Comparison of ENCODE assay signal across 33 mouse cellular contexts in the genomic region with DNA sequence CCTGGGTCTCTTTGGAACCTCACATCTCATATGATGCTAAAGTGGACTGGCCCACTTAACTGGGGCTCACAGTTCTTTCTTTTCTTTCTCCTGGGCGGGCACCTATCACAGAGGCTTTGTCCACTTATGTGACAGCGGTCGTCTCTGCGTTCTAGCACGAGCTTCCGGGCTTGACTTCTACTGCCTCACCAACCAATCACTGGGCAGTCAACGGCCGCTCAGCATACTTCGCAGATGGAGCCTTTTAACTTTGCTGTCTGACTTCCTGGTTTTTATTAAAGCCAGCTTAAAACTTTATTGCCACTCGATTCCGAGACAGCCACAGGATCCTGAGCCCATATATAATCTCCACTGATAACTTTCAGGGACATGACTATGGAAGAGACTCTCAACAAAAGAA. TPM values are rescaled to one million over a fixed set of nuclear protein-coding genes. Genes with fewer than 3 reads are reported as not detected.
A peak's percentile ranks its signal among the peaks of the same experiment; 100 is the strongest.
DNase-seq lines count a peak whose midpoint lies in the region; ATAC-seq and TF ChIP-seq lines count a peak whose summit lies in the region.
"Had no signal": no experiment of that assay in that cellular context is flagged by ENCODE, and none has a peak within 500 bp of the region (broad histone marks: within the 10 kb centered on the region; RNA-seq: fewer than 3 reads in every experiment).

No protein-coding gene starts in this region.

- DNase-seq in testis, postnatal 14 days (ENCODE audit: low spot score), result no peak
- DNase-seq in heart, postnatal 36 days, result no peak
- DNase-seq: adrenal gland, postnatal 10 days; adrenal gland, postnatal 36 days; B cell, adult 2 months; cerebellum, adult 18-20 months; cerebellum, adult 9-10 months; cerebellum, postnatal 14 days; gastrocnemius, postnatal 14 days; heart, adult 11 months had no signal

- no peak for TF ChIP-seq POLR2A in testis, adult 2 months (IDR thresholded peaks at IDR 0.05; ENCODE audit: control insufficient read depth, low read depth, low read length)

- H3K9me3 ChIP-seq in limb, embryonic 12.5 days, result no peaks in the 10 kb centered on the region
- H3K9me3 ChIP-seq in limb, embryonic 15.5 days, result no peaks in the 10 kb centered on the region
- H3K9me3 ChIP-seq: embryonic facial prominence, embryonic 10.5 days; embryonic facial prominence, embryonic 13.5 days; forebrain, embryonic 12.5 days; forebrain, embryonic 15.5 days; hindbrain, embryonic 10.5 days; hindbrain, embryonic 13.5 days had no signal

- no peak for TF ChIP-seq CTCF in testis, adult 2 months (IDR thresholded peaks at IDR 0.05; ENCODE audit: control insufficient read depth, insufficient read depth, insufficient replicate concordance, low read depth, low read length)

- 0 out of 2 replicates have a peak, but pooled peaks have one; percentile 37 for ATAC-seq in limb, embryonic 12.5 days (ENCODE audit: insufficient number of reproducible peaks, insufficient read depth, low FRiP score, low TSS enrichment, low read depth)
- no peak for ATAC-seq in limb, embryonic 15.5 days (ENCODE audit: insufficient number of reproducible peaks, low FRiP score, low TSS enrichment, low read depth)
- no peak for ATAC-seq in megakaryocyte progenitor cell, adult 5-6 weeks (replicated peaks; ENCODE audit: poor library complexity)
- ATAC-seq: forebrain, embryonic 15.5 days; hindbrain, embryonic 16.5 days; Patski had no signal

- H3K4me2 ChIP-seq in limb, embryonic 12.5 days, result peak overlapping the region; percentile 43
- H3K4me2 ChIP-seq in limb, embryonic 15.5 days, result 0 out of 2 replicates have a peak overlapping the region, but pooled peaks have one; percentile 24
- H3K4me2 ChIP-seq: embryonic facial prominence, embryonic 13.5 days; forebrain, embryonic 12.5 days; forebrain, embryonic 15.5 days; heart, embryonic 11.5 days; hindbrain, embryonic 13.5 days had no signal

- no peaks in the 10 kb centered on the region for H3K27me3 ChIP-seq in testis, adult 2 months (ENCODE audit: control insufficient read depth, insufficient read depth, low read length)
- H3K27me3 ChIP-seq in limb, embryonic 12.5 days, result no peaks in the 10 kb centered on the region
- H3K27me3 ChIP-seq in limb, embryonic 15.5 days, result no peaks in the 10 kb centered on the region
- H3K27me3 ChIP-seq: CH12.LX; embryonic facial prominence, embryonic 13.5 days; forebrain, embryonic 12.5 days; forebrain, embryonic 15.5 days; hindbrain, embryonic 13.5 days; Patski had no signal

- WGBS in limb, embryonic 12.5 days, result 19% methylated on average over 11 of the region's 11 CpGs
- WGBS in limb, embryonic 15.5 days, result 38% methylated on average over 11 of the region's 11 CpGs

- H3K36me3 ChIP-seq in testis, adult 2 months (ENCODE audit: control insufficient read depth, insufficient read depth, low read length), result no peaks in the 10 kb centered on the region
- H3K36me3 ChIP-seq in limb, embryonic 12.5 days, result no peaks in the 10 kb centered on the region
- no peaks in the 10 kb centered on the region; the same call in 1 of the 2 replicates for H3K36me3 ChIP-seq in limb, embryonic 15.5 days
- H3K36me3 ChIP-seq: embryonic facial prominence, embryonic 10.5 days; forebrain, embryonic 12.5 days; forebrain, embryonic 15.5 days; G1E; hindbrain, embryonic 10.5 days; hindbrain, embryonic 13.5 days had no signal

- peaks cover 5% of the 10 kb centered on the region; the same call in 1 of the 2 replicates for H3K4me1 ChIP-seq in testis, adult 2 months (ENCODE audit: control insufficient read depth, insufficient read depth, low read length)
- peaks cover 6% of the 10 kb centered on the region; the same call in 1 of the 2 replicates for H3K4me1 ChIP-seq in limb, embryonic 12.5 days (replicated peaks)
- 0 out of 2 replicates have a peak, but pooled peaks cover 5% of the 10 kb centered on the region for H3K4me1 ChIP-seq in limb, embryonic 15.5 days
- H3K4me1 ChIP-seq: embryonic facial prominence, embryonic 10.5 days; embryonic facial prominence, embryonic 13.5 days; forebrain, embryonic 12.5 days; forebrain, embryonic 15.5 days; hindbrain, embryonic 10.5 days; hindbrain, embryonic 13.5 days had no signal

- no peak overlapping the region for H3K27ac ChIP-seq in testis, adult 2 months (ENCODE audit: control insufficient read depth, insufficient read depth, low read depth, low read length)
- H3K27ac ChIP-seq in limb, embryonic 12.5 days, result no peak overlapping the region
- no peak overlapping the region for H3K27ac ChIP-seq in limb, embryonic 15.5 days
- H3K27ac ChIP-seq: embryonic facial prominence, embryonic 10.5 days; embryonic facial prominence, embryonic 13.5 days; forebrain, embryonic 12.5 days; forebrain, embryonic 15.5 days; hindbrain, embryonic 10.5 days; hindbrain, embryonic 13.5 days had no signal

- H3K4me3 ChIP-seq in testis, adult 2 months (ENCODE audit: control insufficient read depth, low read depth, low read length), result peak overlapping the region; percentile 3; the same call in 1 of the 2 replicates
- H3K4me3 ChIP-seq in limb, embryonic 12.5 days (replicated peaks), result no peak overlapping the region
- H3K4me3 ChIP-seq in limb, embryonic 15.5 days, result 0 out of 2 replicates have a peak overlapping the region, but pooled peaks have one; percentile 11
- H3K4me3 ChIP-seq: embryonic facial prominence, embryonic 10.5 days; embryonic facial prominence, embryonic 13.5 days; erythroblast, embryonic 14.5 days; forebrain, embryonic 12.5 days; forebrain, embryonic 15.5 days; hindbrain, embryonic 10.5 days; hindbrain, embryonic 13.5 days had no signal

- H3K9ac ChIP-seq in limb, embryonic 12.5 days (replicated peaks), result no peak overlapping the region
- H3K9ac ChIP-seq in limb, embryonic 15.5 days, result no peak overlapping the region
- H3K9ac ChIP-seq: embryonic facial prominence, embryonic 13.5 days; forebrain, embryonic 12.5 days; forebrain, embryonic 15.5 days; hindbrain, embryonic 13.5 days had no signal

- intact Hi-C loops in heart, postnatal 36 days (cut with DNase I), result no loop called here

RNA-seq across cellular contexts. Expression of gene Smgc, which starts 49.7 kb away (rescaled TPM):
- polyA plus RNA-seq in testis, adult 2 months (2012; rRNA removed), result not detected in 2 replicates
- not detected in 2 replicates for polyA plus RNA-seq in limb, embryonic 12.5 days (2016; fragmentation: Nextera tagmentation; extraction: Ambion mirVana)
- polyA plus RNA-seq in limb, embryonic 15.5 days (2015; fragmentation: Nextera tagmentation; extraction: Ambion mirVana), result 0.60 TPM in 1 of 2 replicates, not detected in the other
- total RNA-seq in megakaryocyte progenitor cell, adult 5-6 weeks (2015), result not detected in 2 replicates
- not detected in 2 replicates for total RNA-seq in megakaryocyte progenitor cell, adult 5-6 weeks (2017)
- not detected for total RNA-seq in heart, postnatal 36 days (2021)
- total RNA-seq: adrenal gland, adult 18-20 months; adrenal gland, postnatal 10 days; adrenal gland, postnatal 36 days; CH12.LX; gastrocnemius, adult 18-20 months; gastrocnemius, postnatal 14 days; gastrocnemius, postnatal 4 days; heart, adult 8-10 months; heart, postnatal 25 days had no signal
- polyA plus RNA-seq: embryonic facial prominence, embryonic 10.5 days; embryonic facial prominence, embryonic 13.5 days; erythroblast, embryonic 14.5 days; forebrain, embryonic 12.5 days; forebrain, embryonic 15.5 days; G1E; heart, embryonic 11.5 days; heart, embryonic 14.5 days; heart, postnatal 0 days; hindbrain, embryonic 10.5 days; hindbrain, embryonic 13.5 days; hindbrain, embryonic 16.5 days; Patski had no signal
